Mouse (Mus musculus): Measurements from ENCODE around the gene Ube2l3. TPM values are rescaled to one million over a fixed set of nuclear protein-coding genes. Genes with fewer than 3 reads are reported as not detected.
A peak's percentile ranks its signal among the peaks of the same experiment; 100 is the strongest.

Ube2l3 gene
- polyA plus RNA-seq (2015; fragmentation: Nextera tagmentation; extraction: Ambion mirVana): 358 and 374 TPM in 2 replicates

- H3K9ac ChIP-seq (ENCODE audit: low read depth, low read length): peak within 1 kb of the TSS; percentile 100; the same call in 1 of the 2 replicates
- no peak for ATAC-seq
- WGBS: 87% methylated on average over 1 of the region's 1 CpGs
Observed at GRCm38 (mm10) chr16:17202549-17202948, at the start of gene Ube2l3. TSS of gene Ube2l3 (minus strand) at chr16:17202649.

GRCm38 (mm10) chr16:17251539-17251938, 49.1 kb upstream of the Ube2l3 start:
- ATAC-seq: peak; percentile 25
- WGBS: 55% methylated on average over 3 of the region's 3 CpGs
- Histone ChIP-seq H3K36me3 (ENCODE audit: control insufficient read depth, insufficient read depth, low read length) (no peaks in the 10 kb centered on the region), H3K27me3 (replicated peaks; ENCODE audit: control insufficient read depth, insufficient read depth, low read length) (no peaks in the 10 kb centered on the region), H3K4me1 (ENCODE audit: control insufficient read depth, insufficient read depth, low read length) (peaks cover 42% of the 10 kb centered on the region), H3K27ac (ENCODE audit: low read length) (no peak overlapping the region), H3K9ac (ENCODE audit: low read depth, low read length) (no peak overlapping the region), H3K4me3 (ENCODE audit: low read length) (no peak overlapping the region), H3K9me3 (ENCODE audit: control insufficient read depth, low read length) (no peaks in the 10 kb centered on the region), H3K4me2 (ENCODE audit: low read depth, low read length) (no peak overlapping the region)

More at GRCm38 (mm10) chr16:17202549-17202948, at the start of gene Ube2l3:
- Histone ChIP-seq H3K4me2 (ENCODE audit: low read depth, low read length) (peak within 1 kb of the TSS; percentile 31; the same call in 1 of the 2 replicates), H3K36me3 (ENCODE audit: control insufficient read depth, insufficient read depth, low read length) (no peaks in the 10 kb centered on the region), H3K4me1 (ENCODE audit: control insufficient read depth, insufficient read depth, low read length) (peaks cover 12% of the 10 kb centered on the region), H3K4me3 (ENCODE audit: low read length) (peak within 1 kb of the TSS; percentile 96), H3K9me3 (ENCODE audit: control insufficient read depth, low read length) (no peaks in the 10 kb centered on the region), H3K27ac (ENCODE audit: low read length) (no peak within 1 kb of the TSS), H3K27me3 (replicated peaks; ENCODE audit: control insufficient read depth, insufficient read depth, low read length) (no peaks in the 10 kb centered on the region; the same call in 1 of the 2 replicates)

GRCm38 (mm10) chr16:17249135-17249534, 46.7 kb upstream of the Ube2l3 start:
- no peaks in the 10 kb centered on the region for H3K27me3 ChIP-seq (replicated peaks; ENCODE audit: control insufficient read depth, insufficient read depth, low read length)
- 42% methylated on average over 6 of the region's 6 CpGs for WGBS
- no peak overlapping the region for H3K4me2 ChIP-seq (ENCODE audit: low read depth, low read length)
- H3K4me1 ChIP-seq (ENCODE audit: control insufficient read depth, insufficient read depth, low read length): peaks cover 40% of the 10 kb centered on the region
- no peak overlapping the region for H3K9ac ChIP-seq (ENCODE audit: low read depth, low read length)
- no peak overlapping the region for H3K27ac ChIP-seq (ENCODE audit: low read length)
- ATAC-seq: peak; percentile 61
- no peak overlapping the region for H3K4me3 ChIP-seq (ENCODE audit: low read length)
- H3K36me3 ChIP-seq (ENCODE audit: control insufficient read depth, insufficient read depth, low read length): no peaks in the 10 kb centered on the region
- H3K9me3 ChIP-seq (ENCODE audit: control insufficient read depth, low read length): no peaks in the 10 kb centered on the region

GRCm38 (mm10) chr16:17247727-17248126, 45.3 kb upstream of the Ube2l3 start:
- H3K4me2 ChIP-seq (ENCODE audit: low read depth, low read length): no peak overlapping the region
- no peaks in the 10 kb centered on the region for H3K36me3 ChIP-seq (ENCODE audit: control insufficient read depth, insufficient read depth, low read length)
- H3K27me3 ChIP-seq (replicated peaks; ENCODE audit: control insufficient read depth, insufficient read depth, low read length): no peaks in the 10 kb centered on the region
- ATAC-seq: no peak
- H3K9ac ChIP-seq (ENCODE audit: low read depth, low read length): no peak overlapping the region
- 61% methylated on average over 4 of the region's 4 CpGs for WGBS
- H3K4me3 ChIP-seq (ENCODE audit: low read length): no peak overlapping the region
- peaks cover 37% of the 10 kb centered on the region for H3K4me1 ChIP-seq (ENCODE audit: control insufficient read depth, insufficient read depth, low read length)
- H3K9me3 ChIP-seq (ENCODE audit: control insufficient read depth, low read length): no peaks in the 10 kb centered on the region
- no peak overlapping the region for H3K27ac ChIP-seq (ENCODE audit: low read length)

- 48% methylated on average over 1 of the region's 1 CpGs for WGBS
- no peak overlapping the region for H3K4me2 ChIP-seq (ENCODE audit: low read depth, low read length)
Observed at GRCm38 (mm10) chr16:17244996-17245395, 42.5 kb upstream of the Ube2l3 start.

GRCm38 (mm10) chr16:17243731-17244130, 41.3 kb upstream of the Ube2l3 start:
- Histone ChIP-seq H3K27me3 (replicated peaks; ENCODE audit: control insufficient read depth, insufficient read depth, low read length) (no peaks in the 10 kb centered on the region), H3K9me3 (ENCODE audit: control insufficient read depth, low read length) (no peaks in the 10 kb centered on the region), H3K4me1 (ENCODE audit: control insufficient read depth, insufficient read depth, low read length) (peaks cover 33% of the 10 kb centered on the region), H3K27ac (ENCODE audit: low read length) (peak overlapping the region; percentile 25; the same call in 1 of the 2 replicates), H3K36me3 (ENCODE audit: control insufficient read depth, insufficient read depth, low read length) (no peaks in the 10 kb centered on the region), H3K4me3 (ENCODE audit: low read length) (no peak overlapping the region), H3K9ac (ENCODE audit: low read depth, low read length) (no peak overlapping the region; the same call in 1 of the 2 replicates), H3K4me2 (ENCODE audit: low read depth, low read length) (0 out of 2 replicates have a peak overlapping the region, but pooled peaks have one; percentile 28)
- peak; percentile 89 for ATAC-seq
- WGBS: 29% methylated on average over 1 of the region's 1 CpGs

More at GRCm38 (mm10) chr16:17244996-17245395, 42.5 kb upstream of the Ube2l3 start:
- no peak overlapping the region for H3K27ac ChIP-seq (ENCODE audit: low read length)
- ATAC-seq: no peak
- H3K9me3 ChIP-seq (ENCODE audit: control insufficient read depth, low read length): no peaks in the 10 kb centered on the region
- no peaks in the 10 kb centered on the region for H3K27me3 ChIP-seq (replicated peaks; ENCODE audit: control insufficient read depth, insufficient read depth, low read length)
- H3K9ac ChIP-seq (ENCODE audit: low read depth, low read length): no peak overlapping the region
- no peak overlapping the region for H3K4me3 ChIP-seq (ENCODE audit: low read length)
- peaks cover 21% of the 10 kb centered on the region for H3K4me1 ChIP-seq (ENCODE audit: control insufficient read depth, insufficient read depth, low read length)
- no peaks in the 10 kb centered on the region for H3K36me3 ChIP-seq (ENCODE audit: control insufficient read depth, insufficient read depth, low read length)

- Histone ChIP-seq H3K27ac (ENCODE audit: low read length) (peak overlapping the region; percentile 24; the same call in 1 of the 2 replicates), H3K4me1 (ENCODE audit: control insufficient read depth, insufficient read depth, low read length) (peaks cover 55% of the 10 kb centered on the region)
- WGBS: 47% methylated on average over 2 of the region's 2 CpGs
Observed at GRCm38 (mm10) chr16:17239409-17239808, 37.0 kb upstream of the Ube2l3 start.

GRCm38 (mm10) chr16:17237634-17238033, 35.2 kb upstream of the Ube2l3 start:
- WGBS: 62% methylated on average over 3 of the region's 3 CpGs
- H3K4me3 ChIP-seq (ENCODE audit: low read length): no peak overlapping the region
- no peaks in the 10 kb centered on the region for H3K36me3 ChIP-seq (ENCODE audit: control insufficient read depth, insufficient read depth, low read length)
- peaks cover 45% of the 10 kb centered on the region for H3K4me1 ChIP-seq (ENCODE audit: control insufficient read depth, insufficient read depth, low read length)
- no peak overlapping the region for H3K4me2 ChIP-seq (ENCODE audit: low read depth, low read length)
- H3K9ac ChIP-seq (ENCODE audit: low read depth, low read length): no peak overlapping the region
- no peak overlapping the region for H3K27ac ChIP-seq (ENCODE audit: low read length)
- no peak for ATAC-seq
- H3K27me3 ChIP-seq (replicated peaks; ENCODE audit: control insufficient read depth, insufficient read depth, low read length): no peaks in the 10 kb centered on the region
- no peaks in the 10 kb centered on the region for H3K9me3 ChIP-seq (ENCODE audit: control insufficient read depth, low read length)

More at GRCm38 (mm10) chr16:17239409-17239808, 37.0 kb upstream of the Ube2l3 start:
- no peak overlapping the region for H3K4me2 ChIP-seq (ENCODE audit: low read depth, low read length)
- no peak for ATAC-seq
- H3K9me3 ChIP-seq (ENCODE audit: control insufficient read depth, low read length): no peaks in the 10 kb centered on the region
- no peak overlapping the region for H3K9ac ChIP-seq (ENCODE audit: low read depth, low read length)
- no peaks in the 10 kb centered on the region for H3K36me3 ChIP-seq (ENCODE audit: control insufficient read depth, insufficient read depth, low read length)
- no peak overlapping the region for H3K4me3 ChIP-seq (ENCODE audit: low read length)
- H3K27me3 ChIP-seq (replicated peaks; ENCODE audit: control insufficient read depth, insufficient read depth, low read length): no peaks in the 10 kb centered on the region

GRCm38 (mm10) chr16:17234916-17235665, 32.6 kb upstream of the Ube2l3 start:
- no peaks in the 10 kb centered on the region for H3K36me3 ChIP-seq (ENCODE audit: control insufficient read depth, insufficient read depth, low read length)
- H3K9ac ChIP-seq (ENCODE audit: low read depth, low read length): peak overlapping the region; percentile 84
- peak overlapping the region; percentile 95 for H3K4me2 ChIP-seq (ENCODE audit: low read depth, low read length)
- peak overlapping the region; percentile 79 for H3K4me3 ChIP-seq (ENCODE audit: low read length)
- H3K27me3 ChIP-seq (replicated peaks; ENCODE audit: control insufficient read depth, insufficient read depth, low read length): no peaks in the 10 kb centered on the region
- H3K9me3 ChIP-seq (ENCODE audit: control insufficient read depth, low read length): 0 out of 2 replicates have a peak, but pooled peaks cover 4% of the 10 kb centered on the region
- H3K27ac ChIP-seq (ENCODE audit: low read length): peak overlapping the region; percentile 86
- no peak for ATAC-seq
- 19% methylated on average over 9 of the region's 9 CpGs for WGBS
- H3K4me1 ChIP-seq (ENCODE audit: control insufficient read depth, insufficient read depth, low read length): peaks cover 44% of the 10 kb centered on the region

Measured in intestine, embryonic 16.5 days (tissue).